Mouse (Mus musculus): Measurements from ENCODE around the gene Lhx9.

The Lhx9 gene

GRCm38 (mm10) chr1:138839809-138840430, 8.5 kb downstream of the Lhx9 start:
- peak; percentile 39 for DNase-seq (ENCODE audit: low read depth)

DNA sequence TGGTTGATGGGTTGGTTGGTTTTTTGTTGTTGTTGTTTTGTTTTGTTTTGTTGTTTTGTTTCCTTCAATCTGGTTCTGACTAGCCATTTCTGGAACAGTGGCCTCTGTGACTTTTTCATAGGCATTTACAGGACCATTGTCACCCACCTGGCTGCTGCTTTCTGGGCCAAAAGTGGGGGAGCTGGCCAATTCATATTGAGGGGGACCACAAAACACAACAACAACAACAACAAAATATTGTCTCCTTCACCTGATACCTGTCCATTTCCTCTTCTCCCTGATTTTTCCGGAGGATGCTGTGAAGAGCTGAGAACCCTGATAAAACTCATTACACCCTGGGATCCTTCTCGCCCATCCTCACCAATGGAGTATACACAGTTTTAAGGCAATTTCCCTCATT, 9.1 kb downstream of the Lhx9 start:
- DNase-seq (ENCODE audit: low read depth) = no peak

DNA sequence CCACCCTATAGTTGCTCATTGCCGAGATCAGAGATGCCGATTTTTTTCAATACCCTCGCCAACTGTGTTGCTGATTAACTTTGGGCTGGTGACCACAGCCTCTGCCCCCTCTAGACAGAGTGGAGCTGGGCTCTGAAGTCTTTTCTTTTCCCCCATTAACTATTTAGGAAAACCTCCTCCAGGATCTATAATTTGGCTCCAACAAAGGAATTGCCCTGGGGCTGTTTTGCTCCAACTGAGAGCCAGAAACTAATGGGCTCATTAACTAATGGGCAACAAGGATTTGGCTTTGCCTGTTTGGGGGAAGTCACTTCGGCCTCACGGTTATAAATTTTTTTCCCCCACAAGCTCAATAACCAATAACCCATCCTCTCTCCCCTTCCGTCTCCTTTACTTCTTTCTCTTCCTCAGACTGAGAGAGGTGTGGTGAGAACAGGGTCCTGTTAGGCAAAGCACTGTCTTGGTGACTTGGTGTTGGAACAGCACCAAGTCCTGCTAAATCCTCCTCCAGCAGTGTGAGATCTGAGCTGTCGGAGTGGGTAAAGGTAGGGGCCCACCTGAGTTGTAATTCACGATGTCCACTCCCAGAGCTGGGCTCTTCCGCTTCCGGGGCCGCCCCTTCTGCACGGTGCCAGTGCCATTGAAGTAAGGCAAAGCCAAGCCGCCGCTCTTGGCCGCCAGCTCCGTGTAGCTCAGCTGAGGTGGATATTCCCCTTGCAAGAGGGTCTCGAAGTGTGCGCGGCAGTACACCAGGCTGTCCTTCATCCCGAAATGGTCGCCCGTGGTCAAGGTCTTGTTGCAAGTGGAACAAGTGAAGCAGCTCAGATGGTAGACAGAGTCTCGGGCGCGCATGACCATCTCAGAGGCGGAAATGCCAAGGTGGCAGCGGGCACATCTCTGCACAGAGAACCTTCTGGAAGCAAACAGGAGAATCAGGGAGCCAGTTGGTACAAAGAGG, 10.3 kb downstream of the Lhx9 start:
- DNase-seq (ENCODE audit: low read depth) = peak; percentile 38

GRCm38 (mm10) chr1:138835355-138835900, 12.9 kb downstream of the Lhx9 start:
- DNase-seq (ENCODE audit: low read depth) = peak; percentile 76

- peak; percentile 67 for DNase-seq (ENCODE audit: low read depth)
Observed at GRCm38 (mm10) chr1:138831309-138831708, 17.1 kb downstream of the Lhx9 start.

DNA sequence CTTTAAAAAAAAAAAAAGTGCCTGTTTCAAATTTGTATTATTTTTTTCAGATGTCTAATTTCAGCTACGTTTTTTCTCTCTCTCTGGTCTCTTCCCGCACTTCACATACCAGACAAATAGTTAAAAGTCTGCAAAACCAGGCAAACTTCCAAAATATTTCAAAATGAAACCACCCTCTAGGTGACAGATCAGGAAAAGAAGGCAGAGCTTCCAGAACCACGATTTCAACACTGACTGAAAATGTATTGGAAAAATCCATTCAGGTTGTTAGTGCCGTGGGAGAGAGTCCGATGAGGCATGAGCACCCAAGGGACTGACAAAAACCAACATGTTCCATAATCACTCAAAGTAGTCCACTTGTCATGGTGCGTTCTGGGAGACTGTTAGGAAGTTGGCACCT, 21.5 kb downstream of the Lhx9 start:
- DNase-seq (ENCODE audit: low read depth) = no peak

- DNase-seq (ENCODE audit: low read depth) = no peak
Observed at GRCm38 (mm10) chr1:138822985-138823322, 25.4 kb downstream of the Lhx9 start.

GRCm38 (mm10) chr1:138822255-138822984, 26.0 kb downstream of the Lhx9 start:
- DNase-seq (ENCODE audit: low read depth) = peak; percentile 69

DNA sequence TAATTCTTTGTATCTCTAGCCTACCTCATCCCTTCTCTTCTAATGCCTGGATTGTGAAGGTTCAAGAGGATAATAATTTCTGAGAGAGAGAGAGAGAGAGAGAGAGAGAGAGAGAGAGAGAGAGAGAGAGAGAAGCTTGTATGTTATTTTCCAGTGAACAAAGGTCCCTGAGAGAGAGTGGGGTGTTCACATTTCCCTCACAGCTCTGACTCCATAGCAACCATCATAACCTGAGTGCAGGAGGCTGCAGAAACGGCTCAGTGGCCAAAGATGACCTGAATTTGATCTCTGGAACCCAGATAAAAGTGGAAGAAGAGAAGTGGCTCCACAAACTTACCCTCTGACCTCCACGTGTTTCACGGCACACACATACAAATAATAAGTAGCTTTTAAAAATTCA, 46.6 kb downstream of the Lhx9 start:
- DNase-seq (ENCODE audit: low read depth) = no peak

DNA sequence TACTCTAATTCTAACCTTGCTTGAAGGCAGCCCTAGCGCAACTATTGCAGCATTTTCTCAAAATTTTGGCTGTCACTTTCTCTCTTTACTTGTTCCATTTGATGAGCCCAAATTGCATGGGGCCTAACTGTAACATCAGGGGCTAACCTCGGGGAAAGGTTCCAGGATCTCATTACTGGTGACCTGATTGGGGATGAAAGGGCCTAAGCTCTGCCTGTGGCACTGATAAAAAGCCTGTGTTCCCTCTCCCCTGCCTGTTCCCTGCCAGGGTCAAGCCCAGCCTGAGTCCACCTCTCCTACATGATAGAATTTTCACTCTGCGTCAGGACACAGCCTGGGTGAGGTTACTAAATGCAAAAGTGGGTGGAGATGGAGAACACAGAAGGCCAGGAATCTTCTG, 47.1 kb downstream of the Lhx9 start:
- no peak for DNase-seq (ENCODE audit: low read depth)

GRCm38 (mm10) chr1:138799692-138800314, 48.6 kb downstream of the Lhx9 start:
- no peak for DNase-seq (ENCODE audit: low read depth)

DNA sequence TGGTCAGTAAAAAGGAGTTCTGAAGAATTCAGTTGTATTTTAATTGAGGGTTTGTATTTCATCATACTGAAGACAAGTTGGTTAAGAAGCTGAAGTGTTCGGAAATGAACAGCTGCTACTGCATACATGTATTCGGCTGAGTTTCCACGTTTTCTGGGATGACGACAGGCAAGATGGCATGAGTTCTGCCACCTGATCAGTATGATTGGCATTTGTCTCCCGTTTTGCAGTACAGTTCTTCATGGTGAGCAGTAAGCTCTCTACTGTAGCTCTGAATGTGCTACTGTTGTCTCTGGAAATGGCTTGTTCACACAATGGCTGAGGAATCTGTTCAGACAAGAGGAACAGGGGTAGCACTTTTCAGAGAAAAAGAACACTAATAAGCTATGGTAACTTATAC, 50.3 kb downstream of the Lhx9 start:
- no peak for DNase-seq (ENCODE audit: low read depth)

DNA sequence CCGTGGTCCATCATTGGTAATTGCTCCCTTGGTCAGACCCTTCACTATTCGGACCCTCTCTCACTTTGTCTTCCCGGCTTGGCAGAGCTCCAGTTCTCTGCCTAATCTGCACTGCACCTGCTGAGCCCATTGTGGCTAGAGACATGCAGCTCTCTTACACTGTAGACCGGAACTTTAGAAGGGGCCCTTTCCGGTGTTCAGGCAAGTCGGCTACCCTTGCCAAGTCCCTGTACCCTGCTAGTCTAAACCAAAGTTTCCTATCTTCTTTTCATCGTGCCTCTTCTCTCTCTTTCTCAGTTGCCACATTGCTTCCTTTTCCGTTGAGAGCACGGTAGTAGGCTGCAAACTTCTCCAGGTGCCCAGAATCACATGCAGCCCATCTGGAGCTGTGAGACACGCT, 62.5 kb downstream of the Lhx9 start:
- DNase-seq (ENCODE audit: low read depth) = peak; percentile 53

DNA sequence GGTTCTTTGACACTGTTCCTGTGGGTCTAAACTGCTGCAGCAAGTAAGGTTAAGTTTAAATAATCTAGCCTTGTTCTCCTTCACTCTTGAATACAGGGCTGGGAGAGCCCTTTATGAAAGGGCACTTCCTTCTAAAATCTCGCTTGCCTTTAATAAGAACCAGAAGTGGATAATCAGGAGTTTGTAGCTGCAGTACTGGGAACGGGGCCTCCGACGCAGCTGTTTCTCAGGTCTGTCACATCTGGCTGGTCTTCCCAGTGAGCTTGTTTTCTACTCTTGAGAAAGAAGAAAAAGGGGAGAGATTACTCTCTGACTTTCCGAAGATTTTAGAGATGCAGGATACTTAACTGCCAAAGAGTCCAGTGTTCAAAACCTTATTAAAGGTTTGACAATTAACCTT, 64.4 kb downstream of the Lhx9 start:
- no peak for DNase-seq (ENCODE audit: low read depth)

All from induced T-regulatory cell, adult 2 months (primary cell).